Mouse (Mus musculus): ENCODE measurements at regions not wholly inside any gene's neighbourhood (a gene's known extent, or its start where the extent isn't known, plus 50 kb on each side); places are given as distances from the start of the nearest gene placed in this dataset.

- TF ChIP-seq POLR2AphosphoS5 (IDR thresholded peaks at IDR 0.05; ENCODE audit: insufficient replicate concordance, low read depth, low read length) (no peak), CTCF (IDR thresholded peaks at IDR 0.05; ENCODE audit: low read depth, low read length) (no peak)
Observed at GRCm38 (mm10) chr8:82498496-82498895, 95.5 kb upstream of the Il15 start.

All from G1E (cell line).